Mouse (Mus musculus): Measurements from ENCODE around the gene Aqp2. TPM values are rescaled to one million over a fixed set of nuclear protein-coding genes. Genes with fewer than 3 reads are reported as not detected.
A peak's percentile ranks its signal among the peaks of the same experiment; 100 is the strongest.

Aqp2 gene
- polyA plus RNA-seq, 1 experiment from 2014 or later = not detected

DNA sequence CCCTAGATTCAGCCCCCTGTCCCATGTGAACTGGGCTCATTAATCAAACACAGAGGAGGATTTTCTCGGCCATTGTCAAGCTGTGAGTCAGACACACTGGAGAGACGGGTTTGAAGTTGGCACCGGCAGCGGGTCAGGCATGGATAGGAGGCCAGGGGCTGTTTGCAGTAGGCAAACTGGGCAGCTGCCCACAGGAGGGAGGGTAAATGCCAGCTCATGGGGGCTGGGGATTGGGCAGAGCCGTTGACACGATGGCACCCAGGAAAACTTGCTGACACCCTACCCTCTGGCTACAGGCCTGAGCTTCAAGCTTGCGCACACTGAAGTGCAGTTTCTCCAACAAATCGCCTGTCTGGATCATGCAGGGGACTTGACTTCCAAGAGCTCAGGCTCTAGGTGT, 13.3 kb downstream of the Aqp2 start:
- Histone ChIP-seq H3K27ac (no peak overlapping the region), H3K27me3 (peaks cover 95% of the 10 kb centered on the region), H3K4me3 (replicated peaks) (no peak overlapping the region), H3K4me2 (no peak overlapping the region), H3K36me3 (no peaks in the 10 kb centered on the region), H3K9me3 (no peaks in the 10 kb centered on the region), H3K4me1 (replicated peaks) (peaks cover 8% of the 10 kb centered on the region; the same call in 1 of the 2 replicates), H3K9ac (replicated peaks) (no peak overlapping the region)
- no peak for ATAC-seq (ENCODE audit: insufficient number of reproducible peaks, insufficient read depth, low FRiP score, low TSS enrichment, low read depth)
- WGBS = 75% methylated on average over 8 of the region's 8 CpGs

DNA sequence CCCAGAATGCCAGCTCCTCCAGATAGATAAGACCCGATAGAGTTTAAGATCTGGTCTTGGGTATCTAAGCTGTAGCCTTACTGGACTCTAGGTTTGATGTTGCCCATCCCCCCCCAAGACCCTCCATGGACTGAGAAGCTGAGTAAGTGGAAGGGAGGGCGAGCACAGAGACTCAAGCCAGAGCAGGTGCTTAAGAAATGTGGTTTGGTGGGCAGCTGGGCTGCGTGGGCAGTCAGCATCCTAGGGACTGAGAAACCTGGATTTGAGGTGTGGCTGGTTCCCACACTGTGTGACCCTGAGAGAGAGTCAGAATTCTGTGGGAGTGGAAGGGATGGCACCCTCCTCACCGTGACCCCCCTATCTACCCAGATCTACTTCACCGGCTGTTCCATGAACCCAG, 14.0 kb downstream of the Aqp2 start:
- no peak for ATAC-seq (ENCODE audit: insufficient number of reproducible peaks, insufficient read depth, low FRiP score, low TSS enrichment, low read depth)
- Histone ChIP-seq H3K27ac (no peak overlapping the region), H3K4me1 (replicated peaks) (peaks cover 10% of the 10 kb centered on the region; the same call in 1 of the 2 replicates), H3K4me2 (no peak overlapping the region), H3K9ac (replicated peaks) (no peak overlapping the region), H3K4me3 (replicated peaks) (no peak overlapping the region), H3K27me3 (peaks cover 93% of the 10 kb centered on the region), H3K36me3 (no peaks in the 10 kb centered on the region), H3K9me3 (no peaks in the 10 kb centered on the region)
- 86% methylated on average over 5 of the region's 5 CpGs for WGBS

GRCm38 (mm10) chr15:99594951-99595350, 16.1 kb downstream of the Aqp2 start:
- Histone ChIP-seq H3K27ac (no peak overlapping the region), H3K9ac (replicated peaks) (no peak overlapping the region), H3K27me3 (peaks cover 86% of the 10 kb centered on the region), H3K4me2 (no peak overlapping the region), H3K4me3 (replicated peaks) (no peak overlapping the region), H3K36me3 (no peaks in the 10 kb centered on the region), H3K4me1 (replicated peaks) (peaks cover 11% of the 10 kb centered on the region; the same call in 1 of the 2 replicates), H3K9me3 (no peaks in the 10 kb centered on the region)
- no peak for ATAC-seq (ENCODE audit: insufficient number of reproducible peaks, insufficient read depth, low FRiP score, low TSS enrichment, low read depth)
- WGBS = 82% methylated on average over 10 of the region's 10 CpGs

GRCm38 (mm10) chr15:99596056-99596687, 17.3 kb downstream of the Aqp2 start:
- Histone ChIP-seq H3K27ac (no peak overlapping the region), H3K27me3 (peaks cover 86% of the 10 kb centered on the region), H3K4me2 (no peak overlapping the region), H3K9ac (replicated peaks) (no peak overlapping the region), H3K9me3 (no peaks in the 10 kb centered on the region), H3K4me3 (replicated peaks) (no peak overlapping the region), H3K36me3 (no peaks in the 10 kb centered on the region), H3K4me1 (replicated peaks) (peaks cover 6% of the 10 kb centered on the region; the same call in 1 of the 2 replicates)
- under 1% methylated on average over 7 of the region's 7 CpGs for WGBS
- ATAC-seq (ENCODE audit: insufficient number of reproducible peaks, insufficient read depth, low FRiP score, low TSS enrichment, low read depth) = peak; percentile 67

GRCm38 (mm10) chr15:99596841-99597240, 18.0 kb downstream of the Aqp2 start:
- no peak overlapping the region for H3K9ac ChIP-seq (replicated peaks)
- H3K4me3 ChIP-seq (replicated peaks) = no peak overlapping the region
- no peak overlapping the region for H3K4me2 ChIP-seq
- no peaks in the 10 kb centered on the region for H3K36me3 ChIP-seq
- ATAC-seq (ENCODE audit: insufficient number of reproducible peaks, insufficient read depth, low FRiP score, low TSS enrichment, low read depth) = no peak
- peaks cover 86% of the 10 kb centered on the region for H3K27me3 ChIP-seq
- H3K4me1 ChIP-seq (replicated peaks) = peaks cover 11% of the 10 kb centered on the region; the same call in 1 of the 2 replicates
- H3K27ac ChIP-seq = no peak overlapping the region
- WGBS = 56% methylated on average over 7 of the region's 7 CpGs
- H3K9me3 ChIP-seq = no peaks in the 10 kb centered on the region

DNA sequence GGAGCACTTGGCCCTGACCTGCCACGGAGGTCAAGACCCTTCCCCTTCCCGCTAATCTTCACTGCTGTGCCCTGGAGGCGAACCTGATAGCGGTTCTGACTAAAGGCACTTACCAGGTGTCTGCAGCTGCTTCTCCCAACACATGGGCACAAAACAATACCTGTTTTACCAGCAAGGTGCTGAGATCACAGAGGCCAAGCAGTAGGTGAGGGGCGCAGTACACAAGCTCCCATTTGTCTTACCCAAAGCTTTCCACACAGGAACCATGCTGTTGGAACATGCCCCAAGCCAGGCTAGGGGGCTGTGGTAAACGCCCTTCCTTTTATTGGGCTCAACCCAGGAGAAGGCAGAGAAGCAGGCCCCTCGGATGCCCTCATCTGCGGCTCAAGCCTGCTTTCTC, 18.7 kb downstream of the Aqp2 start:
- no peak overlapping the region for H3K27ac ChIP-seq

DNA sequence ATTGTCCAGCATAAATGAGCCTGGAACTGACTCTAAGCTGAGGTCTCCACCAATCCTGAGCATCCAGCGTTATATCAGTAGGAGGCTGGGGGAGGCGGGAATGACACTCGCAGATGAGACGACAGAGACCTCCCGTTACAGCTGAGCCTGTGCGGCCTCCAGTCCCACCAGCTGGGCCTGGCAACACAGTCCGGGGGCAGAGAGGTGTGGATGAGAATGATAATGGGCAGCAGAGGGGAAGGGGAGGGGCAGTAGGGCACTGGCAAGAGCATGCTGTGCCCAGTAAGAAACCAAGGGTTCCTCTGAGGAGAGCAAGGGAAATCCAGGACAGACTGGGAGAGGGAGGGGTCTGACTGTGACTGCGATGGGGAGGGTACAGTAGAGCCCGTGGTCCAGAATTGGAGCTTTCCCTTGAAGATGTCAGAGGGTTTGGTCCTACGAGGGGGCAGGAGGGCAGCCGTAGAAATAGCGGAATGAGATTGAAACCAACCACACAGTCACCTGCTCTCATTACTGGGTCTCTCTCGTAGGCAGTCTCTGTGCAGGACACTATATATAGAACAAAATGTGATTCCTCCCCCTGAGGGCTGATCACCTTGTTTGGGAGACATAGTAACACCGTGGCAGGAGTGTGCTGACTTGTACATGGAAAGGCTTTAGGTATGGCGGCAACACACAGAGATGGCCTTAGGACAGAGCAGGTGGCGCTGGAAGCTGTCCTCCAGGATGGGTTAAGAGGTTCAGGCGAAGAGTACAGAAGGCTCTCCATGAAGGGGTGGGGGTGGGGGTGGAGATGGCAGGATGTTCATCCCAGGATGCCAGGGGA, 20.6 kb downstream of the Aqp2 start:
- no peak overlapping the region for H3K27ac ChIP-seq
- ATAC-seq (ENCODE audit: insufficient number of reproducible peaks, insufficient read depth, low FRiP score, low TSS enrichment, low read depth) = no peak
- no peak overlapping the region for H3K4me3 ChIP-seq (replicated peaks)
- peaks cover 74% of the 10 kb centered on the region for H3K27me3 ChIP-seq
- no peak overlapping the region for H3K4me2 ChIP-seq
- peaks cover 16% of the 10 kb centered on the region for H3K4me1 ChIP-seq (replicated peaks)
- H3K9me3 ChIP-seq = no peaks in the 10 kb centered on the region
- WGBS = 61% methylated on average over 17 of the region's 17 CpGs
- H3K36me3 ChIP-seq = no peaks in the 10 kb centered on the region
- no peak overlapping the region for H3K9ac ChIP-seq (replicated peaks)

More for the DNA sequence above, 18.7 kb downstream of the Aqp2 start:
- Histone ChIP-seq H3K4me1 (replicated peaks) (peaks cover 16% of the 10 kb centered on the region), H3K36me3 (no peaks in the 10 kb centered on the region), H3K4me3 (replicated peaks) (no peak overlapping the region), H3K9me3 (no peaks in the 10 kb centered on the region), H3K27me3 (peaks cover 81% of the 10 kb centered on the region), H3K9ac (replicated peaks) (no peak overlapping the region), H3K4me2 (no peak overlapping the region)
- ATAC-seq (ENCODE audit: insufficient number of reproducible peaks, insufficient read depth, low FRiP score, low TSS enrichment, low read depth) = no peak
- 44% methylated on average over 8 of the region's 8 CpGs for WGBS

GRCm38 (mm10) chr15:99600986-99601822, 22.3 kb downstream of the Aqp2 start, which contains the start of gene Aqp6:
TSS of gene Aqp6 (plus strand) at chr15:99601400.
- no peaks in the 10 kb centered on the region for H3K36me3 ChIP-seq
- H3K4me3 ChIP-seq (replicated peaks) = no peak within 1 kb of the TSS
- no peaks in the 10 kb centered on the region for H3K9me3 ChIP-seq
- H3K27ac ChIP-seq = no peak within 1 kb of the TSS
- H3K27me3 ChIP-seq = peaks cover 67% of the 10 kb centered on the region
- 63% methylated on average over 22 of the region's 22 CpGs for WGBS
- H3K4me2 ChIP-seq = no peak within 1 kb of the TSS
- H3K9ac ChIP-seq (replicated peaks) = 0 out of 2 replicates have a peak within 1 kb of the TSS, but pooled peaks have one; percentile 4
- peaks cover 16% of the 10 kb centered on the region for H3K4me1 ChIP-seq (replicated peaks)
- no peak for ATAC-seq (ENCODE audit: insufficient number of reproducible peaks, insufficient read depth, low FRiP score, low TSS enrichment, low read depth)

DNA sequence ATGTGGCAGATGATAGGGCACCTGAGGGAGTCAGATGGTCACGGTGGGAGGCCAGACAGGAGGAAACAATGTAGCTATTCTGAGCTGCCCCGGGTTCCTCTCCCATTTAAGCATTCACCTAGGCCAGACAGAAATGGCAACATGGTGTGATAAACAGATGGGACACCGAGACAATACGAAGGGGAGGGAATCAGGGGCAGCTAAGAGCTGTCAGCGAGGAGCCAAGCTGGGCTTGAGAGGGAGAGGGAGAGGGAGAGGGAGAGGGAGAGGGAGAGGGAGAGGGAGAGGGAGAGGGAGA, 22.9 kb downstream of the Aqp2 start:
- H3K4me2 ChIP-seq = no peak overlapping the region
- ATAC-seq (ENCODE audit: insufficient number of reproducible peaks, insufficient read depth, low FRiP score, low TSS enrichment, low read depth) = no peak
- H3K36me3 ChIP-seq = no peaks in the 10 kb centered on the region
- H3K9ac ChIP-seq (replicated peaks) = no peak overlapping the region
- peaks cover 67% of the 10 kb centered on the region for H3K27me3 ChIP-seq
- no peak overlapping the region for H3K27ac ChIP-seq
- H3K4me1 ChIP-seq (replicated peaks) = peaks cover 16% of the 10 kb centered on the region
- WGBS = 26% methylated on average over 5 of the region's 5 CpGs
- no peaks in the 10 kb centered on the region for H3K9me3 ChIP-seq
- H3K4me3 ChIP-seq (replicated peaks) = no peak overlapping the region

GRCm38 (mm10) chr15:99602206-99602820, 23.5 kb downstream of the Aqp2 start:
- no peak overlapping the region for H3K9ac ChIP-seq (replicated peaks)
- H3K36me3 ChIP-seq = no peaks in the 10 kb centered on the region
- ATAC-seq (ENCODE audit: insufficient number of reproducible peaks, insufficient read depth, low FRiP score, low TSS enrichment, low read depth) = no peak
- no peak overlapping the region for H3K4me2 ChIP-seq
- H3K27ac ChIP-seq = no peak overlapping the region
- H3K4me1 ChIP-seq (replicated peaks) = peaks cover 19% of the 10 kb centered on the region
- H3K9me3 ChIP-seq = no peaks in the 10 kb centered on the region
- H3K4me3 ChIP-seq (replicated peaks) = no peak overlapping the region
- peaks cover 63% of the 10 kb centered on the region for H3K27me3 ChIP-seq
- WGBS = 70% methylated on average over 17 of the region's 17 CpGs

- no peak overlapping the region for H3K4me3 ChIP-seq (replicated peaks)
- no peaks in the 10 kb centered on the region for H3K9me3 ChIP-seq
- no peak for ATAC-seq (ENCODE audit: insufficient number of reproducible peaks, insufficient read depth, low FRiP score, low TSS enrichment, low read depth)
- WGBS = 75% methylated on average over 7 of the region's 7 CpGs
- H3K4me2 ChIP-seq = no peak overlapping the region
- H3K27me3 ChIP-seq = peaks cover 54% of the 10 kb centered on the region
- H3K27ac ChIP-seq = no peak overlapping the region; the same call in 1 of the 2 replicates
- H3K4me1 ChIP-seq (replicated peaks) = peaks cover 25% of the 10 kb centered on the region
- H3K9ac ChIP-seq (replicated peaks) = no peak overlapping the region
- no peaks in the 10 kb centered on the region for H3K36me3 ChIP-seq
Observed at GRCm38 (mm10) chr15:99603216-99603615, 24.4 kb downstream of the Aqp2 start.
